Mouse (Mus musculus) right cerebral cortex, postnatal 36 days (tissue): ENCODE data around the gene Tnfrsf4.

Source experiments
- DNase-seq, 2 experiments: peaks; one replicate each; pipeline ENCODE4 v3.0.0; 2022; ENCODE audit warnings: low spot score in 2 of 2, mixed read lengths in 1 of 2

Tnfrsf4 gene

GRCm38 (mm10) chr4:156028580-156028979 is 14.9 kb downstream of the Tnfrsf4 start:
- no peak for DNase-seq

- no peak for DNase-seq
Observed at GRCm38 (mm10) chr4:156030651-156031118, 17.0 kb downstream of the Tnfrsf4 start.

DNA sequence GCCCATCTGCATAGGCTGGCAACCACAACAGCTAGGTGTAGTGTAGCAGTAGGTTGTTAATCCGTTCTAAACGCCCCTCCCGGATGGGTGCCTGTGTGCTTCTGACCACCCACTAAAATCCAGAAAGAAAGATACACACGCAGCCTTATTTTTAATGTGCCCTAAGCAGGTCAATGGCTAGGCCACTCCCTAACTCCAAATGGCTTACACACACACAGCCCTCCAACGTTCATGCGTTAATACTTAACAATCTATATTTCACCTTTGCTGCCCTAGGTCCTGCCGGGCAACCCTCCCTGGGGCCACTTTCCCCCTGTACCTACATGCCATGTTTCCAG is 17.6 kb downstream of the Tnfrsf4 start:
- DNase-seq: no peak

DNA sequence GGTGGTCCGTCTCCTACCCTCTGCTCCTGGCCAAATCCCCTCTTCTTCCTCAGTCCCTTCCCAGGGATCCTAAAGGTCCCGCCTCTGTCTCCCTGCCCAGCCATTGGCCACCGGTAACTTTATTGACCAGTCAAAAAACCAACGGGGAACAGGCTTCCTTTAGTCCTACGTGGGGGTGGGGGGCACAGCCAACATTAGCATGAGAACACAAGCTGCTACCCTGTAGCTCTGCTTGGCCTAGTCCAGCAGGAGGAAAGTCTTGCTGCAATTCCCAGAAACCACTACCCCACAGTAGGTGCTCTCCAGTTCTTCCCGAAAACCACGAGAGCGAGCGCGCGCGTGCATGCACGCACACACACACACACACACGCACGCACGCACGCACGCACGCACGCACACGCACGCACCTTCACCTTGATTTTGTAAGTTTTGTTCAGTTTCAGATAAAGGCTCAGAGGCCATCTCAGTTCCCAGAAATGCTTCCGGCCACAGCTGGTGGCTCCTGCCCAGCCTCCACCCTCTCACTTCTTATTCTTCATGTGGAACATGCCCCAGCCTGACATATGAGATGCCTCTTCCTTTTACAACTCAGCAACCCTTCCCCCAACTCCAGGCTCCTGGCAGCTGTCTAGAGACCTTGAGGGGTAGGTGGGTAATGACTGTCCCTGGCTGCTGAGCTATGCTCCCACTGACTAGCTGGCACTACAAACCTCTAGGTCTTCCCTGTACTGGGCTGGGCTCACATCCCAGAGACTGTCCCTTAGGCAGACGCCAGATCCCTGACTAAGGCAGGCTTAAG is 18.1 kb downstream of the Tnfrsf4 start:
- peak; percentile 71 to 76 for DNase-seq

GRCm38 (mm10) chr4:156032856-156033255 is 19.2 kb downstream of the Tnfrsf4 start:
- no peak for DNase-seq

GRCm38 (mm10) chr4:156033476-156034119 is 20.0 kb downstream of the Tnfrsf4 start:
- no peak for DNase-seq

- DNase-seq: no peak
Observed at GRCm38 (mm10) chr4:156034301-156034700, 20.7 kb downstream of the Tnfrsf4 start.

DNA sequence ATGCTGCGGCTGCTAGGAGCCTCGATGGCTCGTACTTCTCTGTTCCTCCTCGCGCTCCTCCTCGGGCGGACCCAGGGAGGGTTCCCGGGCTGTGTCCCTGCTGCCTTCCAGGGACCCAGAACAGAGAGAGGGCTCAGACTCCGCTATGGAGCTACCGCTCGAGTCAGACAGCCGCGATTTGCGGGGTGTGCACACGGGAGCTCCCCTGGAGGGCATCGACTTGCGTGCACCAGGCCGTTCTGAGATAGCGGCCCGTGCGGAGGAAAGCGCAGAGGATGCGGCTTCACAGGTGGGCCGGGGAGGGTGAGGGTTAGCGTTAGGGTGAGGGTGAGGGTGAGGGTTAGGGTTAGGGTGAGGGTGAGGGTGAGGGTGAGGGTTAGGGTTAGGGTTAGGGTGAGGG is 21.3 kb downstream of the Tnfrsf4 start:
- DNase-seq: no peak

DNA sequence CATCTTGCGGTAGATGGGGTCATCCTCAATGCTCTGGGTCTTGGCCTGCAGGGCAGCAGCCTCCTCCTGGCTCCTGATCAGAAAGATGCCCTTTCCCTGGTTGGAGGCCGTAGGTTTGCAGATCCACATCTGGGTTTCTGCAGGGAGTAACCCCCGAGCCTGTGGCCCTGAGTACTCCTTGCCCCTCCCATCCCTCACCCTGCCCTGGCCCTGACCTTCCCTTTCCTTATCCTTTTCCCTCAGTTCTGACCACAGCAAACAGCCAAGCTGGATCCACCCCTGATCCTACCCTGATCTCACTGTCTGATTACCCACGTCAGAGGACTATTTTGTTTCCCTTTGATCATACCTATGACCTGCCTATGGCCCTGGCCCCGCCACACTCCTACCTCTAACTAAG is 31.1 kb downstream of the Tnfrsf4 start:
- DNase-seq: no peak

- no peak for DNase-seq
Observed at GRCm38 (mm10) chr4:156049779-156050178, 36.1 kb downstream of the Tnfrsf4 start.

DNA sequence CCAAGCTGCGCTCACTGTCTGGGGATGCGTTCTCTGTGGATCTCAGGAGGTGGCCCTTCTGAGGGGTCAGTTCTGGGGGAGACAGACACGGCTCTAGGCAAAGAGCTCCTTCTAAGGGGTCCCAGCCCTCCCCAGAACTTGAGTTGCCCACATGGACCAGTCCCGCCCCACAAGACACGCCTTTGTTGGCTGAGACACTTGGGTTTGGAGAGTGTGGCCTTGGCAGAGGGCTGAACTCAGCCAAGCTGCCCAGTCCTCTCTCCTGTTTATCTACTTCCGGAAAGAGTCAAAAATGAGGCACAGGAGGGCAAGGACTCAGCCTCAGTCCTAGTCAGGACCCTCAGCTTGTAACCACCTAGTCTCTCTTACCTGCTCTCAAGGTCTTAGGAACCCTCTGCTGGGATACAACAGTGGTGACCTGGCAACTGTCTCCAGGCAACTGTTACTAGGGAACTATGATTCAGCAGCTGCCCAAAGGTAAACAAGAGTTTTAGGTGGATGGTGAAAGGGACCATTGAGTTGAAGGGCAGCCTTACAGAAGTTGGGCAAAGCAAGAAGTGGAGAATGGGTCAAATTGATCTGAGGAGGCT is 36.8 kb downstream of the Tnfrsf4 start:
- DNase-seq: no peak

DNA sequence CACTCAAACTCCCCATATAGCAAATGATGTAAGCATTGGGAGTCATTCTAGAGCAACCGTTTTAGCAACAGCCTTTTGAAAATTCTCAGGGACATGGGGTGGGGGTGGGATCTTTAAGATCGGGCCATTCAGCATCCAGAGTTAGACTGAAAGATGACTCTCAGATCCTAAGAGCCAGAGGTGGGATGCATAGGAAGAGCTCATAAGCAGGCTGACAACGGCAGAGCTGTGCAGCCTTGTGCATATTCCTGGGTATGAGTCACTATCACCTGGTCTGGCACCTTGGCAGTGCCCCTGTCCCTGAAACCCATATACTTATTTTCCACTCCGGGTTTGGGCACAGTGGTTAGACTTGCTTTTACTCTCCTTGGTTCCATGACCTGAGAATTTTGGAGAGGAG is 39.5 kb downstream of the Tnfrsf4 start:
- no peak for DNase-seq

- no peak for DNase-seq
Observed at GRCm38 (mm10) chr4:156054130-156054529, 40.5 kb downstream of the Tnfrsf4 start.

GRCm38 (mm10) chr4:156054606-156055005 is 41.0 kb downstream of the Tnfrsf4 start:
- no peak for DNase-seq

GRCm38 (mm10) chr4:156055173-156055572 is 41.5 kb downstream of the Tnfrsf4 start:
- DNase-seq: no peak

- DNase-seq: no peak
Observed at GRCm38 (mm10) chr4:156057702-156058101, 44.1 kb downstream of the Tnfrsf4 start.

- DNase-seq: no peak
Observed at GRCm38 (mm10) chr4:156058826-156059225, 45.2 kb downstream of the Tnfrsf4 start.

GRCm38 (mm10) chr4:156059261-156059660 is 45.6 kb downstream of the Tnfrsf4 start, which contains the start of gene Ttll10:
Ttll10 (minus strand) TSS chr4:156059414.
- DNase-seq: no peak

GRCm38 (mm10) chr4:156059713-156060112 is 46.1 kb downstream of the Tnfrsf4 start:
- no peak for DNase-seq

- DNase-seq: no peak
Observed at GRCm38 (mm10) chr4:156063861-156064509, 50.3 kb downstream of the Tnfrsf4 start.

- DNase-seq: no peak
Observed at GRCm38 (mm10) chr4:156064510-156064897, 50.9 kb downstream of the Tnfrsf4 start.

GRCm38 (mm10) chr4:156065156-156065894 is 51.7 kb downstream of the Tnfrsf4 start:
- DNase-seq: no peak
